Mouse (Mus musculus) CH12F3 (cell line): Measurements from ENCODE around the gene Tex26.

Experiments
- in situ Hi-C: fragments of 300-500 bp; cut with MboI; formaldehyde crosslinking; loops from 2 replicates; pipeline ENCODE4 v1.14.3; 2020; ENCODE audit warnings: low sequenced_read_pairs

Tex26 gene

DNA sequence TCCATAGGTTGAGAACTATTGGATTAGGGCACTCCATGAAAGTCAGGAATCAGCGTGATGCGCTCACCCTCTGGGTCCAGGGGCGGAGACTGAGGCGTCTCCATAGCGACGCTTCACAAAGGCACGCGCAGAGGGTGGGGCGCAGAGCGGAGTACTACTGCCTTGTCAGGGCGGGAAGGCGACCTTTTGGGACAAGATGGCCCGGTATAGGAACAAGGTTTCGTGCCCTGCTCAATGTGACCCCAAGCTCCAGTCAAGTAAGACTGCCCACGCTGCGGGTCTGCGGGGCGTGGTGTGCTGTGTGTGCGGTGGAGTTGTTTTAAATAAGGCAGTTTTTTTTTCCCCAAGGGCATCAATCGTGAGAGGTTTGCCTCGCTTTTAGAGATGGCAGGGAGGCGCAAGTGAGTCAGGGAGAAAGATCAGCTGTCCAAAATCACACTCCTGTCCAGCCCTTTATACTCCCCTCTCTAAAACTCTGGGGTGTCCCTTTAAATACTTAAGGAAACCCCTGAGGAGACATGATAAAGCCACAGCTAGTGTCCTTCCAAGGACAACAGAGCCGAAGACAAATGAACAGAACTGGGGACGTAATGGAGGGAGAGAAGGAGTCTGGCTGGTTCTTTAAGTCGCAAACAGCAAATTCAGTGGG lies at the start of gene Tex26:
Gene Tex26, plus strand, starts transcription at position 130 of the 649 bp plus-strand sequence.
- in situ Hi-C loops, result no loop called here

DNA sequence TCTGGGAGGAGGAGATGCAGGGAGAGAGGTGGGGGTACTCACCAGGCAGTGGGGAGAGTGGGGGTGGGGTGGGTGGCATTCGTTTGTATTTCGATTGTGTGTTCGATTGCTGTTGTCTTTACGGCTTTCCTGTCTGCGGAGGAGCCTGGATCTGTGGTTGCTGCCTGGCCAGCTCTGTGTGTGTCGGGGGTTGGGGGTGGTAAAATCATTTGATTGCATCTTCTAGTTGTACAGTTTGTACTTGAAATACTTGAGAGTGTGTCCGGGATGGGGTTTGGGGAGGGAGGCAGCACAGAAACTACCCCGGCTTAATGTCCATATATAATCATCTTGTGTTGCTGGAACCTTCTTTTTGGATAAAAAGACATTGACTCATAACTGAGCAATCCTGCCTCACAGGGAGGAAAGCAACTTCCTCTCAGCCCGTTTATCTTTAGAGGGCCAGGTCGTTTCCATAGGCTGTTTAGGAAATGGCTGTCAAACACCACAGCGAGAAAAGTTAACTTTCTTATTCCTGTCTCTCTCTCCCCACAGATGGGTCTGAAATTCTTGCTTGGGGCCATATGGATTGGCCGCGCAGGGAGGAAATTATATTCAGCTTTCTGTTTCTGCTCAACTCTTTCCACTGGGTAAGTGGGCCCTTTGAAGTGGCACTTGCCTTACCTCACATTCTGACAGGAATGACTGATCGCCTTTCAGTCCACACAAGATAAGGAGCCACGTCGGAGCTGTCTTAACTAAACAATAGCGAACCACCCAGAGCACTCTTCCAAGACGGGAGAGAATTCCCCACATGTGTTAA lies 47.7 kb upstream of the Tex26 start:
- in situ Hi-C loops, result no loop called here

DNA sequence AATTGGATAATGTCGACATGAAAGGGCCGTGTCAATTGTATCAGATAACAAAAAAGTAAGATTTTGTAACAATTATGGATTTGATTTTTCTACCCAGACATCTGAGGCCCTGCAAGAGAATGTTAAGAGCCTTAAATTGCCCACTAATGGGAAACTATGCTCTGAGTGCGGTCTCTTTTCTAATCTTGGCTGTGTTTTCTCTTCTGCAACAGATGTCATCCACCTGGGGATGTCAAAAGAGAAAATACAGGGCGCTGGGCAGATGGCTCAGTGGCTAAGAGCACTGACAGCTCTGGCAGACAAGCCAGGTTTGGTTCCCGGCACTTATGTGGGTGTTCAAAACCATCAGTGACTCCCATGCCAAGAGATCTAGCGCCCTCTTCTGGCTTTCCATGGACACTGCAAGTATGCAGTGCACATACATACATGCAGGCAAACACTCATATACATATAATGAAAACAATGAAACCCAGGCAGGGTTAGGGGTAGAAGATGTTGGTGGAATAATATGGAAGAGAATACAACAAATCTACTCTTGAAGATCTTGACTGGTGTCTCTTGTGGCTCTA lies 47.0 kb upstream of the Tex26 start:
- in situ Hi-C loops, result no loop called here

DNA sequence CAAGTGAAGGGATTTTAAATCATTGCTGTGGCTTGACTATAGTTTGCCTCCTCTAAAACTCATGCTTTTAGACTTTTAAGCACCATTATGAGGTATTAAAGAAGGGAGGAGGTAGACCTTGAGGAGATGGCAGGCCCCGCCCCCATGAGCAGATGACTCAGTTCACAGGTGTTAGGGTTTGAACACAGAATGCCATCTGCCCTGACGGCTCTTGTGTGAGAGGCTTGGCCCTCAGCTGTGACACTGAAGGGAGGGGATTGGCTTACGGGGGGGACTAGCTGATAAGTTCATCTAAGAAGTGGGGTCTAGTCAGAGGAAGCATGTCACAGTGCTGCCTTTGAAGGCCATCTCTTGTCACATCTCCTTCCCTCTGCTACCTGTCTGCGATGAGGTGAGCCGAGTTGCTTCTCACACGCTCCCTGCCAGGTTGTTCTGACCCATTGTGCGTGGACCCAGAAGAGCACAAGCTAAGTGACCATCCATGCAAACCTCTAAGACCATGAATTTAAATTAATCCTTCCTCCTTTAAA lies 37.9 kb upstream of the Tex26 start:
- in situ Hi-C loops, result no loop called here

DNA sequence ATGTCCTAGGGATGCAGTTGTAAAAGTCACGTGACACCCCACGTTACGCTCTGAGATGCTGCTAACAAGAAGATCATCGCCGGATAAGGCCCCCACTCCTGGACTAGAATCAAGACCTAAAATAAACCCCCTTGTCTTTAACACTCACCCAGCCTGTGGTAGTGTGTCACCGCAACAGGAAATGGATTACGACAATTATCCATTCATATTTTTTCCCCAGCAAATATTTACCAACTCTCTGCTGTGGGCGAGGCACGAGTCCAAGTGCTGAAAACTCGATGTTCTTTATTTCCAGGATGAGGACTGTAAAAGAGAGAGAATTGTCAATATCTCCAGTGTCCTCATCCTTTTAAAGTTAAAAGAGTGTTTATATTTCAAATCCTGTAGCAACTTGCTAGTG lies 37.4 kb upstream of the Tex26 start:
- in situ Hi-C loops, result no loop called here

DNA sequence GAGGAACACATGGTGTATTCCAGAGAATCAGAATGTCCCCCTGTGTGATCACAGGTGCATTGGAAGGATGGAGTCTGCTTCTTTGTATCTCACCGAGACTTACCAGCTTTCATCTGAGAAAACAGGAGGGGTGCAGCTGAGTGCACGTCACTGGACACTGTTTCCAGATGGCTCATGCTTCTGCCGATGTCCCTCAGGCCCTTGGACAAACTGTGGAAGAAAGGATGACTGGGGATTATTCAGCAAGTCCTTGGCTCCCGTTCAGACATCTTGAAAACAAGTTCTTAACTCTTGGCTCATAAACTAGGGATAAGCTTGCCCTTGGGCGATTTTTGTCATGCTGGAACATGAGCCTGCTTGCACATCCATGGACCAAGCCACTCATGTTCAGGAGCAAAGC lies 36.1 kb upstream of the Tex26 start:
- in situ Hi-C loops, result no loop called here

DNA sequence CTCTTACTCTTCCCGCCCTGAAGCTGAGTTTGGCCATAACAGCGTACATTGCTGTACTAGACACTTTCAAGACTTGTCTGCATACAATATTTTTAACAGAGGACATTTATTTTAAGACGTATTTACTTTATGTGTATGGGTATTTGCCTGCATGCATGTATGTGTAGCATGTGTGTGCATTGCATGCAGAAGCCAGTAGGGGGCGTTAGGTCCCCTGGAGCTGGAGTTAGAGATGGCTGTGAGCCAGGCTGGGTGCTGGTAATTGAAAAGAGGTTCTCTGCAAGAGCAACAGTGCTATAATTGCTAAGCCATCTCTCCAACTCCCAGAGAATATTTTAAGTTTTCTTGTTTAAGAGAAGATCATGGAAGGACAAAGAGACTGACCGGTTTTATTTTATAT lies 34.8 kb upstream of the Tex26 start:
- in situ Hi-C loops, result no loop called here

DNA sequence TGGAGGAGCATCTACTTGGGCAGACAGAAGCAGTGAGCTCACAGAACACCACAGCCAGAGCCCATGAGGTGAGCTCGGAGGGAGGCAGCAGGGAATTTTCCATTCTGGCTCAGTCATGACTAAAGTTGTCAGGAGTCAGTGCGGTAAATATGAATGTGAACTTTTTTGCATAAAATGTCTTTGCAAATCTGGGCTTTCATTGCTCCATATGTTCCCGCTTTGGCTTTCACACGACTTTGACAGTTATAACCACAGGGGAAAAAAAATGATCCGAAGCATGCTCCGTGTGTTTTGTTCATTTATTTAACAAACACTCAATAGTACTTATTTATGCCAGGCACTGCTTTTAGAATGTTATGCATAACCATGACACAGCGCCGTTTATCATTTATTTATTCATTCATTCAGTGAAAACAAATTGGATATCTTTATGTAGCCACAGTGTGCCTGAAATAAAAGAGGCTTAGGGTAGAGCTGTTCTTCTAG lies 32.6 kb upstream of the Tex26 start:
- in situ Hi-C loops, result no loop called here

DNA sequence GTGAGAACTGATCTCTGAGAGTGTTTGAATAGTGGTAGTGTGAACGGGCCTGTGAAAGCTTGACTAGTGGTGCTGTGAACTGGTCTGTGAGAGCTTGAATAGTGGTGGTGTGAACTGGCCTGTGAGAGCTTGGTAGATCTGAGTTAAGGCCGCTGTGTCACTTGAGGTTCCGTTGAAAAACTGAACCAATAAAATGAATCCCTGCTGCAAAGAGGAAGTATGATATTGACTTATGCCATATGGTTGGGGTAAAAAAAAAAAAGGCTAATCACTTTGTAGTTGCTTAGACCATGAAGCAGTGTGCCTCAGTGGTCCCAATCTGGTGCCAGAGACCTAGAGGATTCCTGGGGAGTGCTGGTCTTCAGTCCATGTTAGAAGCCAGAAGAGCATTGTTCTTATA lies 30.0 kb upstream of the Tex26 start:
- in situ Hi-C loops, result no loop called here

DNA sequence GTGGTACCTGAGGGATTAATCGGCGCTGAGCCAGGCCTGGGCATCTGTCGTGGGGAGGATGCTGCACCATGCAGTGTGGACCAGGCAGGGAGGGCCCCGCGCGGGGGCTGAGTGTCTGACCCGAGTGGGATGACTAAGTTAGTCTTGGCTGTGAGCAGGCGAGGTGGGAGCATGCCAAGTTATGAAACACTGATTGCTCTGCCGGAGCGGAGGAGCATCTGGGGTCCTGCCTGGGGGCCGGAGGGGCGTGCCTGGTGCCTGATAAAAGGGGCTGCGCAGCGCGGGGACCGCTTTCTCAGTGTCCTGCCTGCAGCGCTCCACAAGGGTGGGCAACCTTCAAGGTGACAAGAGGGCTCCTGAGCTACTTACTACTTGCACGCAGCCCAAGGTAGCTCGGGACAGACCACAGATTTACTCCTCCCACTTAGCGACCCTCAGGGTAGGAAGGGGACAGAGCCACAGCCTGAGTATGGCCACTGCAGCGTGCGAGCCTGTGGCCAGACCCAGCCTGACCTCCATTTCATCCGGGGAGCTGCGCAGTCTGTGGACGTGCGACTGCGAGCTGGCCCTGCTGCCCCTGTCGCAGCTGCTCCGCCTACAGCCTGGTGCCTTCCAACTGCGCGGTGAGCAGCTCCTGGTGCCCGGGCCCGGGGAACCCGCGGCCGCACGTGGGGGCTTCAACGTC lies 27.8 kb upstream of the Tex26 start, which contains the start of gene Medag:
Gene Medag, plus strand, starts transcription at position 241 of the 685 bp plus-strand sequence.
- in situ Hi-C loops, result no loop called here

DNA sequence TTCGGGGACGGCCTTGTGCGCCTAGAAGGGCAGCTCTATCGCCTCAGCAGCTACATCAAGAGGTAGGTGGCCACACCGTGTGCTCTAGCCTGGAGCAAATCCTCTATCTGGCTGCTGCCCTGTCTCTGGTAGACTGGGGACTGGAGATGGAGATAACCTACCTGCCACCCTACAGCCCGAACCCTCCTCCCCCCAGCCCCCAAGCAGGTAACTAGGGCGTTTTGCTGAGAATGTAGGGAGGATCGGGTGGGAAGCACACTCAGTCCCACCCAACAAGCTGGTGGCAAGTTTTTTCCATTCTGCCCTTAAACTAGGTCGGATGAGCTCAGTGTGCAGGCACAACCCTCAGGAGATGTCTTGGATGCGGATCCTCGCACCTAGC lies 27.3 kb upstream of the Tex26 start:
- in situ Hi-C loops, result no loop called here

DNA sequence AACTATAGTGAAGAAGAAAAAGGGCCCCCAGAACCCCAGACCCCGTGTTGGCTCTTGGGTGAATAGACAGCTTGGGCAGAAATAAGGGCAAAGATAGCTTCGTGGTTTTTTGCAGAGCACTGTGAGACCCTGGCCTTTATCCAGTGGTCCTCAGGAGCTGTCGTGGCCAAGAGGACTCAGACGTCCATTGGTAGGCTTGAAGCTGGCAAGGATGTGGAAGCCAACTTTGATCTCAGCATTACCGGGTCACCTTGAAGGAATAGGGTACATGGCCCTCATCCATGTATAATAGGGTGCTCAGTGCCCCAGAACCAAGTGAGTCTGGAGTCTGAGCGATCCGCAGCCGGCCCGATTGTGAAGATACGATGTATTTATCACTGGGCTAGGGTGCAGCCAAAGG lies 26.8 kb upstream of the Tex26 start:
- in situ Hi-C loops, result no loop called here

DNA sequence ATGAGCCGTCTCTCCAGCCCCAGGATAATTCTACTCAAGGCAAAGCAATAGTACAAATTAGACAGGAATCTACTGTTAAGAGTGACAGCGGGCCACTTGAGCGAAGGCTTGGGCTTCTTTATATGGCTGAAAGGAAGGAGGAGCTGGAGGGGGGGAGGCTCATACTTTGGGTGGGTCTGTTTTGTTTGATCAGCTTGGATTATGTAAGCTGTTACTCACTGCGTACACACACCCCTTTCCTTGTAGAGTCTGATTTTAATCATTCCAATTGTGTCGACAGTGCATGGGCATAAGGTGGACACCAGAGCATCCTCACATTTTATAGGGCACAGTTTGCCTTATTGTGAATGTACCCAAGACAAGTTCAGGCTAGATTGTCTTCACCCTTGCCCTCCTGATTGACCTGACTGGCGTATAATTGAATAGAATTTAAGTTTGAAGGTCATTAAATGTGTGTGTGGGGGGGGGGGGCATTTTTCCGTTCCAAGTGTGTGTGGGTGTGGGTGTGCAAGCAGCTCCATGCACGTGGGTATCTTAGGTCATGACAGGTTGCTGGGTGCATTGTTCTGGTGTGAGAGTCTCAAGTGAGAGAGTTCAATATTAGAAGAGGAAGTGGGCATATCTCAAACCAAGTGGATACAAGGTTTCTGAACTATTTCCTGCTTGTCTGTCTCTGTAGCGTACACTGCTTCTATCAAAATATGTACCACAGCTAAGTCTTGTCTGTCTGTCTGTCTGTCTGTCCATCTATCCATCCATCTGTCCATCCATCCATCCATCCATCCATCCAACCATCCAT lies 24.9 kb upstream of the Tex26 start:
- in situ Hi-C loops, result no loop called here

DNA sequence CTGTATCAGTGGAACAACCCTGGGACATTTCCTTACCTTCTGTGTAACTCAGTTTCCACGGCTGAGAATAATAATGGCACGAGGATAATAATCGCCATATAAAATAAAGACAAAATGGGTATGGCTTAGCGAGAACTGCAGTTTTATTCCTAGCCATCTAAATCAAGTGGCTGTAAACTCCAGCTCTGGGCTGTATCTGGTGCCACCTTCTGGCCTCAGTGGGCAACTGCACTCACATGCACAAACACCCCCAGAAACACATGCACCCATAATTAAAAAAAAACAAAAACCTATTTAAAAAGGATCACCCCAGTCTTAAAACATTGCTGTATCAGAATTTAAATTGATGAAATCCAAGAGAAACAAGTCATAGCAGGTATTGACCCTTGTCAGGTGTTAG lies 22.1 kb upstream of the Tex26 start:
- in situ Hi-C loops, result no loop called here

DNA sequence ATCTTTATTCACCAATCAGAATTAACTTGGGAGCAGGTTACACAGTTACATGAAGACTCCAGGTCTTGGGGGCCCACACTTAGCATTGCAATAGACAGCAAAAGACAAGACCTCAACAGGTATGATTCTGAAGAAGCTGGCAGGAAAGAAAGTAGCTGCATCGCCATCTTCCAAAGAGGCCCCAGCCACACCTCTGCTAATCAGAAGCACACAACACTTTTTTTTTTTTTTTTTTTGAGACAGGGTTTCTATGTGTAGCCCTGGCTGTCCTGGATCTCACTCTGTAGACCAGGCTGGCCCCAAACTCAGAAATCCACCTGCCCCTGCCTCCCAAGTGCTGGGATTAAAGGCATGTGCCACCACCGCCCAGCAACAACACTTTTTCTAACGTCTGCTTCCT lies 12.9 kb upstream of the Tex26 start:
- in situ Hi-C loops, result no loop called here

DNA sequence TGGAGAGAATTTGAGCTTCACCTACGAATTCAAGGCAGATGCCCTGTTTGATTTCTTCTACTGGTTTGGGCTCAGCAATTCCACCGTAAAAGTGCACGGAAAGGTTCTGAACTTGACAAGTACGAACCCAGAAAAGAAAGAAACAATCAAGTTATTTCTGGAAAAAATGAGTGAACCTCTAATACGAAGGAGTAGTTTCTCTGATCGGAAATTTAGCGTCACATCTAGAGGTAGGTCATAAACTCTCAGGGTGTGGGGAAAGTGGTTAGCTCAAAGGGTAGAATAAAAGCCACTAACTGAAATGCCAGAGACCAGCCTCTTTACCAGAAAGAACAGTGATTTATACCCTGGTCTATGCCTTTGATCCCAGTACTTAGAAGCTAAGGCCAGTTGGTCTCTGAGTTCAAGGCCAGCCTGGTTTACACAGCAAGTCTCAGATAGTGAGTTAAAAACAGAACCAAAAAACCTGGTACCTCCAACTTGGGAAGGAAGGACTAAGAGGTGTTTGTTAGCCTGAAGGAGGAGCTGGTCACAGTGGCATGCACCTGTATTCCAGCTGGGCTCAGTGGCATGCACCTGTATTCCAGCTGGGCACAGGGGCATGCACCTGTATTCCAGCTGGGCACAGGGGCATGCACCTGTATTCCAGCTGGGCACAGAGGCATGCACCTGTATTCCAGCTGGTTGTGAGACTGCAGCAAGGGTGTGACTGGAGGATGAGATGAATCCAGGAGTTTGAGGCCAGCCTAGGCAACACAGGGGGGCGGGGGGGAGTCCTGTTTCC lies 12.0 kb upstream of the Tex26 start:
- in situ Hi-C loops, result no loop called here

DNA sequence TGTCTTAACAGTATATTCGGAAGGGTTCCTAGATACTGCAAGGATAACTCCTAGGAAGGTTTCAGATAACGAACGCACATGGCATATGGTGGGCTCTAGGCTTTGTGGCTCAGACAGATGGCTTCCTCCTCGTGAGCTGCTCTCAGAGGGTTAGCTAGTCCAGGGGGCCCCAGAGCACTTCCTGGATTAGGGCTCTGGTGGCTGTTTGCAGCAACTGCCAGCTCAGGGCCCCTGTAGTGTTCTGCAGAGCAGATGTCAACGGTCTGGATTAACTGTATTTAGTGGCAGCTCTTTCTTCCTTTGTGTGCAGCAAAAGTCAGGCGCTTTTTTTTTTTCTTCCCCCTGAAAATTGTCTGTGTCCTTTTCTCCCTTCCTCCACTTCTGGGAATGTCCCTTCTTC lies 11.1 kb upstream of the Tex26 start:
- in situ Hi-C loops, result no loop called here

DNA sequence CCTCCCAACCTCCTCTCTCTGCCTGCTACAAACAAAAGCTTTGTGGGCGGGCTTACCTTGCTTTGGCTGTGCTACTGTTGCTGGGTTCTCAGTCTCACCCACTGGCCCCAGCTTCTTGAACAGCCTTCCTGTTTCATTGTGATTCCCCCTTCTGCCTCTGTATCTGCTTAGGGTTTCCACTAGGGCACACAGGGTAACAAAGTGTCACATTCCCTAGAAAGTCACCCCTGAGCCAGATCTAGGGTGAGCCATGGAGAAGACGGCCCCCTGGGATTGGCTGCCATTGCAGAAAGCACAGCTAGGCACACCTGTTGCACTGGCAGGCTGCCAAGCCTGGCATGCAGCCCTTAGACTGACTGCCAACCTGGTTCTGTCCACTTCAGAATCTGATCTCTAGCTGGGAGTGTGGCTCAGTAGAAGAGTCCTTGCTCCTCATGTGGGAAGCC lies 10.6 kb upstream of the Tex26 start:
- in situ Hi-C loops, result no loop called here

DNA sequence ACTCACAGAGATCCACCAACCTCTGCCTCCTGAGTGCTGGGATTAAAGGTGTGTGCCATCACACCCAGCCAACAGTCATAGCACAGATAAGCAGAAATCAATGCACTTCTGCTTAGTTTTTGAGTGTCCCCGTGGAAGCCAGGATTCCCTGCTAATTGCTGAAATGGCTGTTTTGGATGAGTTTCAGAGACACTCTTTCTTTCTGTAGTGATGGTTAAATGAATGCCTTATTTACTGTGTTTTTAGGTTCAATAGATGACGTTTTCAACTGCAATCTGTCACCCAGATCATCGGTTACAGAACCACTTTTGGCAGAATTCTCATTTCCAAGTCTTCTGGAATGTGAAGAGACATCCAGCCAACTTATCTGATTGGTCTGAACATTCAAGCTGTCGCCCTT lies 9.9 kb upstream of the Tex26 start:
- in situ Hi-C loops, result no loop called here

DNA sequence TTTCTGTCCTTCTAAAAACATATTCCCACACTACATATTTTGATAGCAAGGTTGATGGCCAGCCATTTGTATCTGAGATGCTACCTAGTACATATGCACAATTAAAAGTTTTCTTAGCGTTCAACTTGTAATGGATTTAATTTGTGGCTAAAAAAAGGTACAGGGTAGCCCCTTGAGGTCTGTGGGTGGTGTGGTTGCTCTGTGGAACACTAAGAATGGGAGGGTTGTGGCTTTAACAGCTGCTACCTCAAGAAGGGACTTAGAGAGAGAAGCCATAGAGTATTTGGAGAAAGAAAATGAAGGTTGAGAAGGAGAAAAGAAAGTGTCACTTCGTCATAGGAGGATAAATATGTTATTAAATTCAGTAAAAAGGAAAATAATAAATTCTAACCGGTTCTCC lies 8.5 kb upstream of the Tex26 start:
- in situ Hi-C loops, result no loop called here
